Mouse (Mus musculus) brain, embryonic 14.5 days (tissue): ENCODE data around the gene Usp46.

ENCODE experiments used
- CTCF ChIP-seq: fragments of 200-500 bp; IDR thresholded peaks from 2 replicates; pipeline ENCODE4 v1.5.1; 2012; ENCODE audit warnings: inconsistent platforms, mild to moderate bottlenecking, moderate library complexity, borderline replicate concordance; ENCODE audit not compliant: insufficient read depth, insufficient read length; ENCODE audit errors: extremely low read depth
- POLR2A ChIP-seq: fragments of 200-500 bp; IDR thresholded peaks from 2 replicates; pipeline ENCODE4 v1.6.1; 2012; ENCODE audit warnings: mild to moderate bottlenecking, inconsistent platforms, borderline replicate concordance; ENCODE audit not compliant: poor library complexity, insufficient read depth, insufficient read length, severe bottlenecking; ENCODE audit errors: extremely low read depth

DNA sequence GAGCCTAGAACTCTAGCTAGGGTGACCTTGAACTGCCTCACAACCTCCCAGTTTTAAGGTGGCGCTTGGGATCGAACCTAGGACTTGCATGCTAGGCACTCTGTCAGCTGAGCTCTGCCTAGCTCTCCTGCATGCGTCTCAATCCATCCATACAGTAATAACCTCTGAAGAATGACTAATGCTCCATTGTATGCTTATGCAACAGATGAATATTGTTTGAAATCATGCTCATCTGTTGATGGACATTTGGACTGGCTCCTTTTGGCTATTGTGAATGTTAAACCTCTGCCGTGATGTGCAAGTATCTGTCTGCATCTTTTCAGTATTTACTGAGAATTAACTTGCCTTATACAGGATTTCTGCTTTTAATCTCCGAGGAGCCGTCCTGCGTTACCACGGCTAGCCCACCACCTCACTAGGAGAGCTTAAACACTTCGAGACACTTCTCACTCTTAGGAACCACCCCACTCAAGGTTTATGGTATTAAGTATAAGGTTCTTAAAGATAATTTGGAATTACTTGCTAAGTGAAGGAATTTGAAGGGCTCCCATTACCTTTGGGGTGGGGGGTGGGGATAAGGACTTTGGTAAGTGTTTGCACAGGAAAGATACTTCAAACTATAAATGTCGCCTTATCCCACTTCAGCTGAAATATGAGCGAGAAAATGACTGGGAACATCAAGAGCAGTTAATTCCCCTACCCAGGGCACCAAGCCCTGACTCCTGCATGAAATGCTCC lies 29.1 kb upstream of the Usp46 start:
- no peak for TF ChIP-seq CTCF
- TF ChIP-seq POLR2A: no peak
